8 mouse cellular contexts compared by ENCODE assay signal in the genomic region with DNA sequence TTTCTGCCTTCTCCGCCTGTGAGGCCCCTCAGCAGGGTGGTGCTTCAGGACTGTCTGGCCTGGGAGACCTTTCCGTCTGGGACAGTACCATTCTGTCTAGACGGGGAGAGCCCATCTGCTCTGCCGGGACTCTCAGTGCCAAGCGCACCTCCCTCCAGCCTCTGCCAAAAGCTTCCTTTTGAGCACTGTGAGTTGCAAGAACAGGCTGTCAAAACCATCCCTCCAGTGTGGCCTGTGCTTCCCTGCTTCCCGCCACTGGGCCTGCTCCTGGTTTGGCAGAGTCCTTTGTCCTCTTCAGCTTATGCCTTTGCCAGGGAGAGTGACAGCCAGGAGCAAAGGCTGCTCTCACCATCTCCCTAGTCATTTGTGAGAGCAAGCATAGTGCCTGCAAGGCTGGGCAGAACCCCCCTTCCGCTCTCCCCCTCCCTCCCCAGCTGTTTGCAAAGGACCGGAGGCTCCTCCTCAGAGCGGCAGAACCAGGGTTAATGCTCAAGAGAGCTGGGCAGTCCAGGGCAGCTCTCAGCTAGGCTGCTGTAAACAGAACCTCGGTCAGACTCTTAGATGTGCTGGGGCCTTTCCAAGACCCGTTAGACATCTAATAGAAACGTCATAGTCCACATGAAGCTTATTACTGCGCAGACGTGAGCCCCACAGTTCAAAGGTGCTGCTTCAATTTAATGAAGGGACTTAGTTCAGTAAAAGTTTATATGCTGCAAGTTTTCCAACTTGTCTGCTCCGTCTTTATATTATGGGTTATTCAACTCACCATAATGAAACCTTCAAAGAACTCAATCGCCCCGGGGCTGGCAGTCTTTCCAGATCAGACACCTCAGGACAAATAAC.
DNase-seq lines count a peak whose midpoint lies in the region; ATAC-seq lines count a peak whose summit lies in the region.

No protein-coding gene starts in this region.

- no peaks in the 10 kb centered on the region for H3K9me3 ChIP-seq in hindbrain, embryonic 14.5 days (ENCODE audit: control insufficient read depth, low read length)
- H3K9me3 ChIP-seq in midbrain, embryonic 11.5 days (ENCODE audit: control insufficient read depth, low read length), result no peaks in the 10 kb centered on the region

- H3K27me3 ChIP-seq in hindbrain, embryonic 14.5 days (ENCODE audit: control insufficient read depth, insufficient read depth, low read length), result no peaks in the 10 kb centered on the region
- H3K27me3 ChIP-seq in midbrain, embryonic 11.5 days (ENCODE audit: control insufficient read depth, insufficient read depth, low read length), result no peaks in the 10 kb centered on the region; the same call in 1 of the 2 replicates

- WGBS in hindbrain, embryonic 14.5 days, result 4% methylated on average over 17 of the region's 17 CpGs
- WGBS in midbrain, embryonic 11.5 days, result 3% methylated on average over 17 of the region's 17 CpGs

- H3K36me3 ChIP-seq in hindbrain, embryonic 14.5 days (replicated peaks; ENCODE audit: control insufficient read depth, insufficient read depth), result no peaks in the 10 kb centered on the region
- H3K36me3 ChIP-seq in midbrain, embryonic 11.5 days (ENCODE audit: control insufficient read depth, insufficient read depth, low read length), result no peaks in the 10 kb centered on the region

- H3K27ac ChIP-seq in hindbrain, embryonic 14.5 days, result peak overlapping the region; percentile 81
- peak overlapping the region; percentile 98 for H3K27ac ChIP-seq in midbrain, embryonic 11.5 days (ENCODE audit: low read depth, low read length)

- peaks cover 14% of the 10 kb centered on the region for H3K4me1 ChIP-seq in hindbrain, embryonic 14.5 days (replicated peaks; ENCODE audit: control insufficient read depth, insufficient read depth, low read length)
- peaks cover 19% of the 10 kb centered on the region for H3K4me1 ChIP-seq in midbrain, embryonic 11.5 days (ENCODE audit: control insufficient read depth, insufficient read depth, low read length)

- peak; percentile 94 for ATAC-seq in hindbrain, embryonic 14.5 days (ENCODE audit: low FRiP score)
- peak; percentile 96 for ATAC-seq in midbrain, embryonic 11.5 days (ENCODE audit: low FRiP score)
- no peak for ATAC-seq in CD4-positive, CD25-positive, alpha-beta regulatory T cell, adult 4 months

- peak overlapping the region; percentile 23 for H3K4me2 ChIP-seq in hindbrain, embryonic 14.5 days (replicated peaks)
- H3K4me2 ChIP-seq in midbrain, embryonic 11.5 days, result peak overlapping the region; percentile 33

- 0 out of 2 replicates have a peak overlapping the region, but pooled peaks have one; percentile 38 for H3K9ac ChIP-seq in hindbrain, embryonic 14.5 days
- peak overlapping the region; percentile 57 for H3K9ac ChIP-seq in midbrain, embryonic 11.5 days (ENCODE audit: low read length)

- no peak overlapping the region for H3K4me3 ChIP-seq in hindbrain, embryonic 14.5 days (replicated peaks; ENCODE audit: low read length)
- no peak overlapping the region for H3K4me3 ChIP-seq in midbrain, embryonic 11.5 days (ENCODE audit: low read depth, low read length)

- DNase-seq in Muller cell, postnatal 12 days (ENCODE audit: inconsistent ontology term), result peak; percentile 77
- DNase-seq in cerebellum, postnatal 10 days, result peak; percentile 88 to 93
- DNase-seq in gastrocnemius, postnatal 10 days, result peak; percentile 19
- peak; percentile 73 for DNase-seq in hindbrain, embryonic 14.5 days (ENCODE audit: low spot score)
- DNase-seq in layer of hippocampus, postnatal 10 days (ENCODE audit: low spot score in 2 of 2), result peak; percentile 57 to 63
- peak; percentile 98 for DNase-seq in midbrain, embryonic 11.5 days (ENCODE audit: low spot score, missing footprints)
- DNase-seq in left cerebral cortex, adult 9 months (ENCODE audit: low spot score in 2 of 2), result no peak

Comparison
In these comparisons a context has a peak if more than half of its experiments do, and no peak if none do; other contexts are left out.
1. DNase-seq: peak in Muller cell, postnatal 12 days (single experiment), cerebellum, postnatal 10 days (2 of 2), gastrocnemius, postnatal 10 days (single experiment), hindbrain, embryonic 14.5 days (single experiment), layer of hippocampus, postnatal 10 days (2 of 2) and midbrain, embryonic 11.5 days (single experiment); none in left cerebral cortex, adult 9 months (0 of 2).